Mouse (Mus musculus) T-helper 2 cell (primary cell): ENCODE results near the gene Kcnma1.

Experiments
- in situ Hi-C: fragments of 300-600 bp; cut with MboI, MseI; formaldehyde crosslinking; loops from one replicate; pipeline ENCODE4 v1.15.1; 2025; ENCODE audit warnings: high pct_unique_total_duplicates

Kcnma1 gene

GRCm38 (mm10) chr14:23357529-23358278 lies 656.6 kb downstream of the Kcnma1 start:
- in situ Hi-C loops, result no loop called here

DNA sequence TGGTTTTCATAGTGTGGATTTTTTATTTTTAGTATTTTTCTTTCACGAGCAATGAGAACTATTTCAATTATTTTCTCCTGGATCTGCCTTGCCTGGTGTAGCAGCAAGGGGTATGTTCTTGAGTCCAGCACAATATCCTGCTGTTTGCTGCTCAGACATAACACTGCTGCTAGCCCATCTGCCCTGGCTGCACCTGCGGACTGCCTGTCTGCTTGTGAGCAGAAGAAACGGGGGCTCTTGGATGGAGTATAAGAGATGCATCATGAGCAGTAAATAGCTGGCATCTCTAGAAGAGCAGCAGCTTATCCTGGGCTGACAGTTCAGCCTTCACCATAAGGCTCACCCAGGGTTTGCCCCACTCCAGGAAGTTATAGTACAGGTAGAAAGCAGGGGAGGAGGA lies 687.5 kb downstream of the Kcnma1 start:
- in situ Hi-C loops, result no loop called here

DNA sequence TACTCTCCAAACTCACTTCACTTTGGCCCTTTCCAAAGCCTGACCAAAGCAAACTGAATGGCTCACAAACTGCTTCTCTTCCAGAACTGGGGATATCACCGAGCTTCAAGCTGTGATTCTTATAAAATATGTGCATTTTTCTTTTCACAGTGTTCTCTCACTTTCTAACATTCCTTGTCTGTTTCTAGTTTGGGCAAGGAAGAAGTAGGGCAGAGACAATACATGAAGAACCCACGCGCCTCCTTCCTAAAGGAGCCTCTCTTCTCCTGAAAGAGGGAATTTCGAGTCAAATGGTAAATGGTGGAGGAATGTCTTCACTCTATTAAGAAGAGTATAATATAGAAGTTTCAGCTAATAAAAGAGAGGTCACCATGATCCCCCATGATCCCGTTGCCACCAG lies 709.0 kb downstream of the Kcnma1 start:
- in situ Hi-C loops, result no loop called here

GRCm38 (mm10) chr14:23300443-23300842 lies 713.8 kb downstream of the Kcnma1 start:
- in situ Hi-C loops, result no loop called here

DNA sequence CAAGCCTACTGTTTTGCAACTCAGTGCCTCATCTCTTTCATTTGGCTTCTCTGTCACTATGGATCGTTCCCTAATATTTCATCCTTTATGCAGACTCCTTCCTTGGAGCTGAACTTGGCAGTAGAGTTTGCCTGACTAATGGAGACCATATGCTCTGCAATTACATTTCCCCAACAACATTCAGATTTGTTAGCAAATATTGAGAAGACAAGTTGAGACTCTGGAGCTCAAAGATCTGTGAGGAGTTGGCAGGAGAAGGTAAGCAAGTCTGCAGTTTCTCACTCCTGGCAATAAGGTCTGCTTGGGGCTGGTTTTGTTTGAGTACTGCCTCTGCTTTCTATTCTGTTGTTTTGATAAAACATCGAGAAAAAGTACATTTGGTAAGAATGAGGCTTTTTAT lies 723.7 kb downstream of the Kcnma1 start:
- in situ Hi-C loops, result no loop called here

GRCm38 (mm10) chr14:23266554-23267309 lies 747.6 kb downstream of the Kcnma1 start:
- in situ Hi-C loops, result loop anchor here (10.0 kb wide), 1 partner anchor 442 kb away; no protein-coding TSS in a partner anchor

GRCm38 (mm10) chr14:23253154-23253553 lies 761.1 kb downstream of the Kcnma1 start:
- in situ Hi-C loops, result no loop called here

- in situ Hi-C loops, result no loop called here
Measured at GRCm38 (mm10) chr14:23244446-23244845, 769.8 kb downstream of the Kcnma1 start.

DNA sequence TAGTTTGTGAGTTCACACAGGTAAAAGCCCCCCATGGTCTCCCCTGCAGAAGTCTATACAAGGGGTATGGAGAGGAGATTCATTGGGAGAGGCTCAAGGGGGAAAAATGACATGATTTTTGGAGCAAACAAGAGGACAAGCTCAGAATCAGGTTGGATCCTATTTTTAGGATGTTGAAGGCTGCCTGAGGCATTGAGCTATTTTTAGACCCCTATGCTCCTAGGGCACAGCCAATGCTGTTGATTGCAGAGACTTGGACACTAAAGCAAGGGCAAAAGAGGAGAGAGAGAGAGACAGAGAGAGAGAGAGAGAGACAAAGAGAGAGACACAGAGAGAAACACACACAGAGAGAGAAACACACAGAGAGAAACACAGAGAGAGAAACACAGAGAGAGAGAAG lies 770.4 kb downstream of the Kcnma1 start:
- in situ Hi-C loops, result no loop called here
